Mouse (Mus musculus): ENCODE results near the gene Rsc1a1. TPM values are rescaled to one million over a fixed set of nuclear protein-coding genes. Genes with fewer than 3 reads are reported as not detected.

Rsc1a1 gene
- total RNA-seq, 2 experiments from 2014 or later, result not detected

DNA sequence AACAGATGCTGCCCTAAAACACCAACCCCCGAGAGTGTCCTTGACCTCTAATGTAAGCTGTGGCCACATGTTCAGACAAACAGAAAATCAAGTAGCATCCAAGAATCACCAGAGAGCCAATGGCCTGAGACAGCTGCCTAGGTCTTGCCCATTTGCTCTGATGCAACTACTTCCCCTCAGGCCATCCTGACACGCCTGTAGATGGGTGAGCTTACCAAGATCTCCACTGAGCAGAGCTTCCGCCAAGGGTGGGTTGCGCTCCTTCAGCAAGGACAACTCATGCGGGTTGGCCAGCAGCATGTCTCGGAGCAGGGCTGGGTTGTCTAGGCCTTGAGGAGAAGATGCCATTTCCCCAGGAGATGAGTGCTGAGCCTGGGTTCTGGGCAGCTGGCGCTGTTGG, 22.6 kb upstream of the Rsc1a1 start:
- intact Hi-C loops (cut with DNase I), result no loop called here
- no peak for DNase-seq (ENCODE audit: low spot score in 2 of 2)

DNA sequence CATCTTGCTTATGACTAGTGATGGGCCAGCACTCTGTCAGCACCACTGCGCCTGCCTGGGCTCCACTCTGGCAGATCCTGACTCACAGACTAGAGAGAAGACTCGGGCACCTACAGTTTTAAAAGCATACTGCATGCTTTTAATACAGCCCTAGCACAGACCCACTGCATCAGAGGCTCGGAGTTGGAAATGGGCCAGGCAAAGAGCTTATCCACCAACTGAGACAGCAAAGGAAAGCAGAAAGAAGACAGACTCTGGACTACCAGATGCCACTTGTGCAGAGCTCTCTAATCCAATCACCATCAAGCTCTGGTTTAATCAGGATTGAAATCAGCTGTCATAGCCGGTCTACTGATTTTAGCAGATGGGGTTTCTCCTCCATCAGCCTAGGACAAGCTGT, 19.9 kb upstream of the Rsc1a1 start:
- intact Hi-C loops (cut with DNase I), result no loop called here
- DNase-seq (ENCODE audit: low spot score in 2 of 2), result peak; percentile 72 to 81

DNA sequence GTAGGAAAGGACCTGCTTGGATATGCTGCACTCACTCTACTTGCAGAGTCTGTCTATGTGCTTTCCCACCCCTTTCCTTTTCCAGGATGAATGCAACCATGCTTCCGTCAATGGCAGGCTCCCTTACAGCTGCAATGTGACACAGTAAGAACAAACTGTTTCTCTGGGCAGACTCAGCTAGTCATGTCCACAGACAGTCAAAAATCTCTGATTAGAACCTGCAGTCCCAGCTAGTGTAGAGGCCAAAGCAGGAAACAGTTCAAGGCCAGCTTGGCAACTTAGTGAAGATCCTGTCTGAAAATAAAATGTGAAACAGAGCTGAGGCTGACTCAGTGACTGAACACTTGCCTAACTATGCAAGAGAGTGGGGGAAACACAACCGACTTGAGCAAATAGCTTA, 19.2 kb upstream of the Rsc1a1 start:
- intact Hi-C loops (cut with DNase I), result no loop called here
- no peak for DNase-seq (ENCODE audit: low spot score in 2 of 2)

DNA sequence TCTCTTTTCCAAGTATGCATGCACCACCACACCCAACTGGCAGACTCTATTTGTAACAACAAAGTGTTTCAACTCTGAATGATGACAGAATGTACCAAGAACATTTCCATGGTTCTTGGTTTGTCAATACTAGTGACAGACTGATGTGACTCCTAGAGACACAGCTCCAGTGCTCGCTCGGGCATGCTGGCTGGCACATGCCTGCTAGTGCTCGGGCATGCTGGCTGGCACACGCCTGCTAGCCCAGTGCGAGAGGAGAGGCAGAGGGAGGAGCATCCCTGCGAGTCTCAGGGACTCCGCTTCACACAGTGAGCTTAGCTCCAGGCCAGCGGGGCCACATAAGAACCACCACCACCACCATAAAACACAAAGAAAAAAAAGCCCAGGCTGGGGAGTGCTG, 9.3 kb upstream of the Rsc1a1 start:
- DNase-seq (ENCODE audit: low spot score in 2 of 2), result no peak
- intact Hi-C loops (cut with DNase I), result no loop called here

- DNase-seq (ENCODE audit: low spot score in 2 of 2), result no peak
- intact Hi-C loops (cut with DNase I), result no loop called here
Observed at GRCm38 (mm10) chr4:141688505-141688904, 3.1 kb upstream of the Rsc1a1 start.

DNA sequence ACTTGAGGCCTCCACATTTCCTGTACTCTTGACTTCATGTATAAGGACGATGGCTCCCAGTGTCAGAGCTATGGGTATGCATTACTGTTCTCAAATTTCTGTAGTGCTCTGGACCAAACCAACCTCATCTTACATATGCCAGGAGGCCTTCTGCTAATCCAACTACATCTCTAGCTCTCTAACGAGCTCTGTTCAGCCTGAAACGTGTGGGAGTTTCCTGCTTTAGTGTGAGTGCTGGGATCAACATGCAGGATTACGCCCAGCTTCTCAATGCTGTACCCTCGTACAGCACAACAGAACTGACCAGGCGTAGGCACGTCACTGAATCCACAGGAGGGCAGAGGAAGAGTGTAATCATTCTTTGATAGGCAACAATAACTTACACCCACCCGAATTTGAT, 1.1 kb upstream of the Rsc1a1 start:
- intact Hi-C loops (cut with DNase I), result no loop called here
- DNase-seq (ENCODE audit: low spot score in 2 of 2), result no peak

DNA sequence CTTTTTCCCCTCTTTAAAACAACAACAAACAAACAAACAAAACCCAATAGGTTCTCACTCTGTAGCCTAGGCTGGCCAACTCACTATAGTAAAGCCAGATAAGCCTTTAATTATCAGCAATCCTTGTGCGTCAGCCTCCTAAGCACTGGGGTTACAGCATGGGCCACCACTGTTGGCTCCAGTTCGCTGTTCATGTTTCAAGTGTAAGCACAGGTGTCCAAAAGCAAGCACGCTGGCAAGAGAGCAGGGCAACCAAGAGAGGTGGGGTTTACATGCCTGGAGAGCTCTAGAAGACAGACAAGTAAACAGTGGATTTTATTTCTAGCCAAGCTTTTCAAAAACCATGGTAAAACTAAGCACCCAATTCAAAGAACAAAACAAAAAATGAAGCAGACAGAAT, 694 bp upstream of the Rsc1a1 start:
- intact Hi-C loops (cut with DNase I), result no loop called here
- DNase-seq (ENCODE audit: low spot score in 2 of 2), result no peak

GRCm38 (mm10) chr4:141682706-141683230, 2.6 kb downstream of the Rsc1a1 start:
- intact Hi-C loops (cut with DNase I), result no loop called here
- DNase-seq (ENCODE audit: low spot score in 2 of 2), result no peak

DNA sequence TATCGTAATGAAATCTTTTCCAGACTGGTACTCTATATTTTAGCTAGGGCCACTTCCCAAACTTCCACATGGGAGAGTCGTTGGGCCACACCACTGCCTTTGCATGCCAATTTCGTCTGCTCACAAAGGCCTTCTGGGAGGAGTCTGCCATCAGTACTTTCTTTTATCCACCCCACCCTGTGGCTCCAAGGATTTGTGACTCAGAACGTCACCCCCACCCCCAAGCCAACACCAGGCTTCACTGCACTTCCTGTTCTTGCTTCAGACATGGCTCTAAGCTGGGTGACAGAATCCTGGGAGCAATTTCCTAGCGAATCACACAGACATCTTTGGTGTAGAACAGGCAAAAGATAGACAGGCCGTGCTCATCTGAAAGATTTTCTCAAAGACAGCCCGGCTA, 3.6 kb downstream of the Rsc1a1 start:
- DNase-seq (ENCODE audit: low spot score in 2 of 2), result no peak
- intact Hi-C loops (cut with DNase I), result no loop called here

GRCm38 (mm10) chr4:141680892-141681291, 4.5 kb downstream of the Rsc1a1 start:
- intact Hi-C loops (cut with DNase I), result no loop called here
- no peak for DNase-seq (ENCODE audit: low spot score in 2 of 2)

GRCm38 (mm10) chr4:141679016-141679415, 6.4 kb downstream of the Rsc1a1 start:
- DNase-seq (ENCODE audit: low spot score in 2 of 2), result no peak
- intact Hi-C loops (cut with DNase I), result no loop called here

GRCm38 (mm10) chr4:141676462-141676979, 8.9 kb downstream of the Rsc1a1 start:
- DNase-seq (ENCODE audit: low spot score in 2 of 2), result no peak
- intact Hi-C loops (cut with DNase I), result no loop called here

DNA sequence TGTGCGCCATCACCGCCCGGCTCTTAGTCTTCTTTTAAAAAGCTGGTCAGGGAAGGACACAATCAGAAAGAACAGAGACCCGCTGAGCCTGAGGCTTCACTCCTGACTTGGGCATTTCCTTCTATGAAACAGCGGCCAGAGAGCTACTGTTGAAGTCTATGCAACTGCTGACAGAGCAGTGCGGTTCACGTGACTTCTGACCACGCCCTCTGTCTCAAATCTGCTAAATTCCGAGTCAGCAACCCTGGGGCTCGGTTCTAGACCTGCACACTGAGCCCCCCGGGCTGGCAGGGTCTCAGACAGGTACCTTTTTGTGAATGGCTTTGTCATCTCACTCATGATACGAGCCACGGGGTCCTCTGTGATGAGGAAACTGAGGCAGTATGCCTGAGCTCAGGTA, 13.1 kb downstream of the Rsc1a1 start:
- intact Hi-C loops (cut with DNase I), result no loop called here
- no peak for DNase-seq (ENCODE audit: low spot score in 2 of 2)

DNA sequence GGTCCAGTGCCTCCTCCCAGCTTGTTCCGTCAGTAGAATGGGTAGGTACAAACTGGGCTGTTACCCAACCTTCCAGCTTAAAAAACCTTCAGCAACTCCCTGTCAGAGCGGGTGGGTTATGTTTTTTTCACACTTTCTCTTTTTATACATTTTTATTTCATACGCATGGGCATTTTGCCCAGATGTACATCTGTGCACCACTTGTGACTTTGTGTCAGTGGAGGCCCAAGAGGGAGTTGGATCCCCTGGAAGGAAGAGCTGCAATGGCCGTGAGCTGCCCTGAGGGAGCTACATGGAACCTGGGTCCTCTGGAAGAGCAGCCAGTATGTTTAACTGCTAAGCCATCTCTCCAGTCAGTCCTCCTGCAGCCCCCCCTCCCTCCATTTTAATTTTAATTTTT, 14.0 kb downstream of the Rsc1a1 start:
- intact Hi-C loops (cut with DNase I), result no loop called here
- peak in 1 of 2 experiments; percentile 37 for DNase-seq (ENCODE audit: low spot score in 2 of 2)

DNA sequence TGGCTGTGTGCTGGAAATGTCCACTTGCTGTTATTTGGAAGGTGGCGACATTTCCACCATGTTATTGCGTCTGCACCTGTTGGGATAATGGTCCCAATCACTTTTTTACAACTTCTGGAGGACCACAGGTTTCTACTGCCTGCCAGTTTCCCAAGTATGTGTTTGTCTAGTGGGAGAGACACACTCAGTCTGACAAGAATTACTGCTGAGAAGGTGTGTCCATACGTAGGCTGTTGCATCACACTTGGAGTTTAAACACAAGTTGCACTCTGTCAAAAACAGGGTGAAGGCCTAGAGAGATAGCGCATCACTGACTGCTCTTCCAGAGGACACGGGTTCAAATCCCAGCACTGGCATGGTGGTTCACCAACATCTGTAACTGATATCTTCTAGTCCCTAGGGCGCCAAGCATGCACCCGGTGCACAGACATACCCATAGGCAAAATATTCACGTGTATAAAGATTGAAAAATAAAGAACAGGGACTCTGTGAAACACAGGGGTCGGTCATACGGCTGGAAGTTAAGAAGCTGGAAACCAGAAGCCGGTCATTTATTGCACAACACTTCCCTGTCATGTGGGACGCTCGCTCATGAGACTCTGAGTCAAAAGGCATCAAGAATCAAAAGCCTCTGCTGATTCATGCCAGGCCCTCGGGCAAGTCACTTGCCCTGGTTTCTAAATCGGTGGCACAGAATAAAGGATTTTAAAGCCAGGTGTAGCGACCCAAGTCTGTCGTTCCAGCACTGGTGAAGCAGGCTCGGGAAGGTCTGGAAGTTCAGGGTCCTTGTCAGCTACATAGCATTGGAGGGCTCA, 15.3 kb downstream of the Rsc1a1 start:
- no peak for DNase-seq (ENCODE audit: low spot score in 2 of 2)
- intact Hi-C loops (cut with DNase I), result no loop called here

DNA sequence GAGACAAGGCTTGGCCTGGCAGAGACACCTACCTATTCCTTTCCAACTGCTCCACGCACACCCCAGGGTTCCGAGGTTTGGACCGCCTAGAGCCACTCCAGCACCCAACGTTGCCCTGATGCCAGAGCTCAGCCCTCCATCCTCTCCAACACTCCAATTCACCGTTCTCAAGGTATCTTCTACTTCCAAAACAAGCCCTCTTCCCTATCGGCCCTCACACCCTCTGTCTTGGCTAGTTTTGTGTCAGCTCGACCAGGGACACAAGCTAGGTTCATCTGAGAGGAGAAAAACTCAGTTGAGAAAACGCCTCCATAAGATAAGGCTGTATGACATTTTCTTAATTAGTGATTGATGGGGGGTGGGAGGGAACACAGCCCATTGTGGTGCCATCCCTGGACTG, 20.6 kb downstream of the Rsc1a1 start, which contains the start of gene Plekhm2:
Gene Plekhm2, minus strand, starts transcription at position 101 of the 400 bp plus-strand sequence.
- DNase-seq (ENCODE audit: low spot score in 2 of 2), result no peak
- intact Hi-C loops (cut with DNase I), result no loop called here

- DNase-seq (ENCODE audit: low spot score in 2 of 2), result peak in 1 of 2 experiments; percentile 74
- intact Hi-C loops (cut with DNase I), result no loop called here
Observed at GRCm38 (mm10) chr4:141664011-141664745, 21.2 kb downstream of the Rsc1a1 start.

- DNase-seq (ENCODE audit: low spot score in 2 of 2), result no peak
- intact Hi-C loops (cut with DNase I), result no loop called here
Observed at GRCm38 (mm10) chr4:141663122-141663931, 22.1 kb downstream of the Rsc1a1 start.

DNA sequence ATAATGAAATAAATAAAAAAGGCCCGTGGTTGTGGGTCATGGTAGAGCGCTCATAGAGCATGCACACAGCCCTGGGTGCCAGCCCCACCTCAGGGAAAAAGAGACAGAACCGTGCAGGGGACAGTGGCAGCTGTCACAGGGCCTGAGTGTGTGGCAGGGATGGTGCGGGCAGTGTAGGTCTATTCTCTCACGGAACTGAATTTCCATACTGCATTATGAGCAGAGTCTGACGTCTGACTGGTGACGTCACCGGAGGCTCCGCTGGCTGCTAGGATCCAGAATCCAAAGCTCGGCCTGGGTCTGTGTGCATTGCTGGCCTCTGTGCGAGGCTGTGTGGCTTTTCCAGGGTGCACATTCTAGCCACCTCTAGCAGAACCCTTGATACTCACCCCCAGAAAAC, 24.5 kb downstream of the Rsc1a1 start:
- no peak for DNase-seq (ENCODE audit: low spot score in 2 of 2)
- intact Hi-C loops (cut with DNase I), result no loop called here

- intact Hi-C loops (cut with DNase I), result no loop called here
- DNase-seq (ENCODE audit: low spot score in 2 of 2), result no peak
Observed at GRCm38 (mm10) chr4:141659739-141660138, 25.7 kb downstream of the Rsc1a1 start.
